Mouse (Mus musculus) monocyte, adult 5-6 weeks (primary cell): Measurements from ENCODE around the gene Prkce. TPM values are rescaled to one million over a fixed set of nuclear protein-coding genes. Genes with fewer than 3 reads are reported as not detected.

Source experiments
- ATAC-seq: fragments of 153-309, 156-312 bp; replicated peaks from 2 replicates; pipeline ENCODE4 v1.8.0; 2017; ENCODE audit warnings: mild to moderate bottlenecking; ENCODE audit not compliant: low TSS enrichment, insufficient number of reproducible peaks, severe bottlenecking, poor library complexity, low FRiP score
- total RNA-seq: library from RNA; stranded (forward); fragments of 200-1000, 200-491, 200-594 nt; gene quantifications from 3 replicates; pipeline ENCODE4 v1.2.3, GENCODE M21; 2017

The Prkce gene
- total RNA-seq, 1 experiment from 2014 or later = 21.1 TPM

DNA sequence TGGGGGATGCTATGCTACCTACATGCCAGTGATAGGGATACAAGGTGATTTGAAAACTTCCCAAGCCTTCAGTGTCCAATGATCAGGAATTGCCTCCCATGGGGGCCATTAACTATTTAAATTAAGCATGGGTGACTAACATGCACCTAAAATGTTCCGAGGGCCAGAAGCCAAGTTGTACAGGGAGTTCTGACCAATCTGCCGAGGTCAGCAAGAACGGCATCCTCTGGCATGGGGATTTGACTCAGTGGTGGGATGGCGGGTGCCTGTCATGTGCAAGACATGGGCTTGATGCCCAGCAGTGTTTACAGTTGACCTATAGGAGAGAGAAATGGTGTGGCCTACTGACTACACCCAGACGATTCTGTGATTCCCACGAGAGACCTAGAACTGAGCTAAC lies 482.7 kb downstream of the Prkce start:
- ATAC-seq = no peak

DNA sequence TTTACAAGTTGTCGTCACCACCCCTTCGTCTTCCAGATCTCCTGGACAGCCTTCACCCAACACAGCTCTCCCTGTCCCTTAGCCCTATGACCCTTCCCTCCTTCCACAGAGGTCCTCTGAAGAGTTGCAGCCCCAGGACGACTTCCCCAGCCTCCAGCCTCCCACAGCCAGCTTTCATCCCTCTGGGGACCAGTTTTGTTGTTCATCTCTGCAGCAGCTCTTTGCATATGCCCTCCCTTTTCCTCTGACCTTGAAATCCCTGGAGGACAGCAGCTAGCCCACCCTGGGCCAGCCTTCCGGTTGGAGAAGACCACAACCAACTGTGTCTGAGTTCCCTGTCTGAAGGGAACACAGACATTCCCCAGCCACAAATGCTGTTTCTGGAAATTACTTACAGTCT lies 483.5 kb downstream of the Prkce start:
- ATAC-seq = no peak

DNA sequence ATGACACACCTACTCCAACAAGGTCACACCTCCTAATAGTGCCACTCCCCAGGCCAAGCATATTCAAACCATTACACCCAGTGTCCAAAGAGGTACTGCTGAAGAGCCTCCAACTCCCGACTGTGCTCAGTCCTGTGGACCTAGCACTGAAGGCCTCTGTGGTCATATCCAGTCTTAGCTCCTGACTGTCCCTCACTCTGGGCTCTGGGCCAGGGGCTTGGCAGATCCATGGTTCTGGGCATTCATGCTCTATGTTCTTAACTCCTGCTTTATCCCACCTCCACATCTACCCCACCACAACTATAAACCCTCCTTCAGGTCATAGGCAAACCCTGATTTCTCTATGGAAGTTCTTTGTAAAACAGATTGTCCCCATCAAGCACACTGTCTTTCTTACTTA lies 485.2 kb downstream of the Prkce start:
- ATAC-seq = no peak

DNA sequence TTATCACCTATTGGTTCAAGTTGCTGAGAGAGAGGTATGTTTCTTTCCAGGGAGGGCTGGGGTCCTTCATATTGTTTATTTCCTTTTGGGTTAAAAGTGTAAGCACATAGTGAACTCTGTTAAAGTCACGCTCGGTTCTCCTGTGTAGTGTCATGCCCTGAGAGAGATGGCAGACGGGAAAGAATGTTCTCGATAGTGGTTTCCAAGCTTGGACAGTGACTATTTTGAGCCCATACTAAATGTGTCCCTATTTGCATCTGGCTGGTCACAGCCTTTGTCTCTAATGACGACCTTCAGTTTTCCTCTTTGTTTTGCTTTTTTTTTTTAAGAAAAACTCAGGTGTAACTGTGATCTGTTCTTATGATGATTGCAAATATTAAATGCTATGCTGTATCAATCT lies 488.8 kb downstream of the Prkce start:
- ATAC-seq = no peak

DNA sequence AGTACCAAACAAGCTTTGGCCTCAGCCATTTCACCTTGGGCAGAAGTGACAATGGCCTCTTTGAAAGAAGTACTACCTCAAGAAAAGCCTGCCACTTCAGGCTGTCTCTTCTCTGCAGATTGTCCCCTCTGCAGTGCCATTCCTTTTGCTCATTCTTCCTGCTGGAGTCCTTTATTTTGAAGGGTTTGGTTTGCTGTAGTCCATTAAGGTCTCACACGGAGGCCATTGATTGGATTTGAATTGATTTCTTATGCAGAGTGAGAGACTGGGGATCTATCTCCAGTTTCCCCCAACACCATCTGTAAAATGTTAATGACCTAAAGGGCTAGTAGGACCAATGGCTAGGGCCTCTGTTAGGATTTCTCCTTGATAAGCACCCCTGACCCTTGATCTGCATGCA lies 494.7 kb downstream of the Prkce start:
- no peak for ATAC-seq

DNA sequence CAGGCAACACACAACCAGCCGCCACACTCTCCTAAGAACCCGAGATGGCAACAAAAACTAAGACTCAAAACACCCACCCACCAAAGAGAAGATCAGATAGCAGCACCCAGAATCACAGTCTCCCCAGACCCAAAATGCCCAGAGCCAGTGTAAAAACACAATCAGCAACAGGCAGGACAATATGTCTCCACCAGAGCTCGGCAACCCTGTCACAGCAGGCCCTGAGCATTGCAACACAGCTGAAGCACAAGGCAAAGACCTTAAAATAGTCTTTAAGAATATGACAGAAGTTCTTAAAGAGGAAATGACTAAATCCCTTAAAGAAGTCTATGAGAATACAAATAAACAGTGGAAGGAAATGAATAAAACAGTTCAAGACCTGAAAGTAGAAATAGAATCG lies 495.9 kb downstream of the Prkce start:
- peak; percentile 63; the same call in 1 of the 2 replicates for ATAC-seq

DNA sequence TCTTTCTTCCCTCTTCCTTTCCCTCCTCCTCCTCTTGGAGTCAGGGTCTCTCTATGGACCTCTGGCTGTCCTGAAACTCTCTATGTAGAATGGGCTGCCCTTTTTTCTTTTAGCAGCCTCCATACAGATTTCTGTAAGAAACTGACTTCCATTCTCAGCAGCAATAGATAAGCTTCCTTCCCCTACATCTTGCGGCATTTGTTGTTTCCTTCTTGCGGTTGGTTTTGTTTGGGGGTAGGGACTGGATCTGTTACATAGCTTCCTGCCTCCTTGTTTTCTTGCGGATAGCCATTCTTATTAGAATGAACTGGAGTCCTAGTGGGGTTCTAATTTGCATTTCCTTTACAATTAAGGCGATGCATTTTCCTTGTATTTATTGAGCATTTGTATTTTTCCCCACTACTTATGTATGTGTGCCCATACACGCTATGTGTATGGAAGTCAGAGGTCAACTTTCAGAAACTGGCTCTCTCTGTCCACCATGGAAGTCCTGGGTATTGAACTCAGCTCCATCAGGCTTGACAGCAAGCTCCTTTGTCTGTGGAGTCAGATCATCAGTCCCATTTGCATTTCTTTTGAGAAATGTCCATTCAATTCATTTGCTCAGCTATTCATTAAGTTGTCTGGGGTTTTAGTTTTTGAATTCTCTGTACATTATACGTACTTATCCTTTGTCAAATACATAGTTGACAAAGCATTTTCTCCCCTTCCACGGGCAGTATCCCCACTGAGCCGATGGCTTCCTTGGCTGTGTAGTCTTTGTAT lies 500.4 kb downstream of the Prkce start:
- ATAC-seq = no peak

DNA sequence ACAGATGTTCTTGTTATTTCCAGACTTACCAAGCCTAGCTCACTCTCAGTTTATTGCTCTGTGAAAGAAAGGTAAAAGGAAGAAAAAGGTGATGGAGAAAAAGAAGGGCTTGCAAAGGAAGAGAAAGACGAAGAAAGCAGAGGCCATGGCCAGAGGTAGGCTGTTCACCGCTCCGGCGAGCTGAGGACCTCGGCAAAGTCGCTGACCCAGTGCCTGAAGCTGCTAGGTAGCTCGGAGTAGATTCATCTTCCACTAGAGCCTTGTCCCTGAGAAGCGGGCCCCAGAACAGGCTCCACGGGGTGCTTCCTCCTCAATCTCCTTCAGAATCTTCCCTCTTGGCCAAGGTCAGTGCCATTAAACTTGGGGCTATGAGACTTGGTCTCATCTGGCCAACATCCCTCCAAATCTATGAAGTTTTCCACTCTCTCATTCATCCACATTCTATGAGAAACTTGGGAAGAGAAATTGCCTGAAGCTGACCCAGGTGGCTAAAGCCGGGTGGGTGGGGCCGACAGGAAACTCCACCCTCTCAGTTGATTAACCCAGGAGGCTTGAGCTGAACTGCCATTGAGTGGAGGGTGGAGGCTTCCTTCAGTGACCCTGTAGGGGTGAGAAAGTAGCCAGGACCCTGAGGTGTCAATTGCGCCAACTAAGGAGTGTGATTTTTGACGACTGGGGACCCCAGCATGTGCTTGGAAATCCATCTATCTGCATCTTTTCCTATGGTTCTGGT lies 502.2 kb downstream of the Prkce start:
- ATAC-seq = no peak

DNA sequence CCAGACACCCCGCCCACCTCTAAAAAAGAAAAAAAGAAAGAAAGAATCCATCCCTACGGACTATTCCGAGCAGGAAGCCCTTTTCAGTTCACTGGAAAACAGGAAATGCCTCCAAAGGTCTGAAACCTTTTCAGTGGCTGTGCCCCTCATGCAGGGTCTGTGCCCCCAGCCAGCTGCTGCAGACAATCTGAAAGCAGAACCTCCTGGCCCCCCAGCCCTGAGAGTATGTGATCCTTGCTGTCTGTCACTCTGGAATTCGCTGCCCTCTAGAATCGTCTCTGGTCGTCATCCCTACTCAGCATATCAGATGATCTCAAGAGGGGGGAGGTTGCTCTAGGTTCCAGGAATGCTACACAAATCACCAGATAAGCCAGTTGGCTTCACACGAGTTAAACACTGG lies 503.1 kb downstream of the Prkce start:
- ATAC-seq = no peak

DNA sequence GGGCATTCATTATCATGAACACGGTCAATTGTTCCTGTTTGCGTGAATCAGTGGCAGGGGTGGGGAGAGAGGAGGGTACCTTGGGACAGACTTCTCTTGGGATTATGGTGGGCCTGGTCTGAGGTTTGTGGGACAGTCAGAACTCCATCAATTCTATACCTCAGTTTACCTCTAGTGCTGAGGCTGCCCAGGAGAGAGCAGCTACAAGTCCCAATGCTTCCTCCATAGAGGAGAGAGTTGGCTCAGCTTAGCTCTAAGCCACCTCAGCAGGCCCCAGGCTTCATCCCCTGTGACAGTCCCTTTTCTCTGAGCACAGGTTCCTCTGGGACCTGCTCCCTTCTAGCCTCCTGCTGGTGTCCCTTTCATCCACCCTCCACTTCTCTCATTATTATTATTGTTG lies 507.4 kb downstream of the Prkce start:
- no peak for ATAC-seq

DNA sequence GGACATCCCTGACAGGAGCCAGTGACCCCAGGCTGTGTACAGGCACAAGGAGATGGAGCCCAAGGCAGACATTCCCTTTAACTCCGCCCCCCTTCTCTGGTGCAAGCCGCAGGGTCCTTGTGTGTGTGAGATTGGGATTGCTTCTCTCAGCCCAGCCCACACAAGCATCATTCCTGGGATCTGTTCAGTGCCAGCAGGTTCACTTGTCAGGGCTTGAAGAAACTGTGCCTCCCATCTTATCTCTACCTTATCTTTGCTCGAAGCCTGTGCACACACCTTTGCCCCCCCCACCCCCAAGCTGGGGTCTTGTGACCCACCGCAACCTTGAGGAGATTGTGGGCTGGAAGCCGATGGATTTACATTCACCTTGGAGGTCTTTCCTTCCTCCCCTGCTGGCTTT lies 508.8 kb downstream of the Prkce start:
- ATAC-seq = no peak

DNA sequence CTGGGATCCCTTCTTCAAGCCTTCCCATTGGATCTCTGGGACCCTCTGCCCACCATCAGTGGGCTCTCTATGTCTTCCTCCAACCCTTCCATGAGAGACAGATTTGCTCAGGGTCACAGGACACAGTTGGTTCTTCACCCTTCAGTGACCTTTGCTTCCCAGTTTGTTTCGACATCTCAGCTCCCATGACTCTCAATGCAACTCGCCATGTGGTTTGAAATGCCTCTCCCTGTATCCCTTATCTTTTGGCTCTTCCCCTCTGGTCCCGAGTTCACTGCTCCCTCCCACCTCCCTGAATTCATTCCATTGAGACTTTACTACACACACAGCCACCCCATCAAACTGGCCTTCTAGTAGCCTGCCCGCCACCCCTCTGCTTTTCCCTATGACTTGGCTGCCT lies 509.3 kb downstream of the Prkce start:
- ATAC-seq = no peak

DNA sequence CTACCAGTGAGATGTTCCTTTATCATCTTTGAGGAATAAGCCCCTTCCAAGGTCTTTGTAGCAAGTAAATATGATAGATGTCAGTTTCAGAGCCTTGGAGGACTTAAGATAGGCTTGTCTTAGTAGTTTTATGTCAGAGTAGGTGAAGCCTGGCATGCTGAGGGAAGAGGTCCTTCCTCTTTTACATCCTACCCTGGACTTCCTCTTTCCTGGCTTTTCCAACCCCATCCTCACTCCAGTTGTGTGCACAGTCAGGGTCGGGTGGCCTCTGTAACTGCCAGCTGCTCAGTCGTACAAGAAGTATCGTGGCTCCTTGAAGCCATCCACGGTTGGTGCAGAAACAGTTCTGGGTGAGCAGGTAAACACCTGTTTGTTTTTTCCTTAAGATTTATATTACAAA lies 517.7 kb downstream of the Prkce start:
- 0 out of 2 replicates have a peak, but pooled peaks have one; percentile 17 for ATAC-seq

DNA sequence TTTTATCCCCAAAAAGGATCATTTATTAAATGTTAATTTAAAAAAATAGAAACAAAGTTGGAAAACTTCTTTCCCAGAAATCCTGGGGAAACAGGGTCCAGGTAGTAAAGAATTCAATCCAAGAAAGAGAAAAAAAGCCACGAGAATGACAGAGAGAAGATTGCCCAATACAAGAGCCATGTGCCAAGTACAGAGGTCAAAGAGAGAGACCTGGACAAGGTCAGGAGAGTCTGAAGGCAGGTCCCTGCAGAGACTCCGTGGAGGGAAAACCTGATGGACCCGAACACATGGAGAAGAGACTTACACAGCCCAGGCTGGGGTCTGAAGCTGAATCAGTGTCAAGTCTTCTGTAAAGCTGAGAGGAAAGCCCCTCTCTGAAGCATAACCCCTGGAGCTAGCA lies 519.4 kb downstream of the Prkce start:
- ATAC-seq = no peak

DNA sequence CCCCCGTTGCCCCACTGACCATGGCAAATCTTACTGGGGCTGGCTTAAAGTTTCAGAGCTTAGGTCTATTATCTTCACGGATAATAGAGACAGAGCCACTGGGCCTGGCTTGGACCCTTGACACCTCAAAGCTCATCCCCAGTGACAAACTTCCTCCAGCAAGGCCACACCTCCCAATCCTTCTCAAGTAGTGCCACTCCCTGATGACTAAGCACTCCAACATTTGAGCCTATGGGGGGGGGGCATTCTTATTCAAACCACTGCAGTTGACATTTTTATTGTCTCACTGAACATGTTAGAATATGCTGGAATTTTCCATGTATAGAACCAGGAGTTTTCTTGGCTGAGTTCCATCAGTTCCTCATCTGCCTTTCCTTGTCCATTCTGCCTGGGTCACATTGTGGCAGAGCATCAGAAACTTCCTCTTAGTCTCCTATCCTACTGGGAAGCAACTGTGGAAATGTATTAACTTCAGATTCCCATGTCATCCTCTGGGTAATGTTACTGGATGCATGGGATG lies 523.3 kb downstream of the Prkce start:
- no peak for ATAC-seq

DNA sequence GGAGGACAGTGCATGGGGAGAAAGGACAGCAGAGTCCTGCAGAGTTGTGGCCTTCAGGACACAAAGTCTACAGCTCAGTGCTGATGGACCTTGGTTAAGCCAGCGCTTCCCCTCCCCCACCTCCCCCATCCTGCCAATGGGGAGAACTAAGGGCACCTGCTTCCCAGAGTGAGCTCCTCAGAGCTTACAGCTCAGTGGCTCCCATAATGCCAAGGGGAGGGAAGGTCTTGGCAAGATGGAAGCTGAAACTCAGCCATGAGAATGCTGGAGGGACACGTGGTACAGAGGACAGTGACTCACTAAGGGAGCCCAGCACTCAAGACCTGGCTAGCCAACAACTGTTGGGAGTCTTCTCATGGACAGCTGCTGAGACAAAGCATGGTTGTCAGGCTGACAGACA lies 530.2 kb downstream of the Prkce start:
- no peak for ATAC-seq

DNA sequence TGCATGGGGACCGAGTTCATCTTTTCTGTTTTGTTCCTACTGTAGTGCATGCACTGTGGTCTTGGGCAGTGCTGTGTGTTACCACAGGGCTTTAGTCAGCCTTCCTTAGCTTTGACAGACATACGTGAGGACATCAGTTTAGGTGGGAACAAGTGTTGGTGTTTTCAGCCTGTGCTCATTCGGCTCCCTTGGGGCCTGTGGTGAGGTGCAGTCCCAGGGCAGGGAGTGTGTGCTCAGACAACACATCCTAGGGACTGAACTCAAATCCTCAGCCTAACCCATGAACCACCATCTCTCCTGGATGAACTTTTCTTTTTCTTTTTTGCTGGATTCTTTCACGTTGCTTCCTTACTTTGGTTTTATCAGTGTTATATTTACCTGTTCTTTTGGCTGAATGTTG lies 535.8 kb downstream of the Prkce start:
- ATAC-seq = no peak

DNA sequence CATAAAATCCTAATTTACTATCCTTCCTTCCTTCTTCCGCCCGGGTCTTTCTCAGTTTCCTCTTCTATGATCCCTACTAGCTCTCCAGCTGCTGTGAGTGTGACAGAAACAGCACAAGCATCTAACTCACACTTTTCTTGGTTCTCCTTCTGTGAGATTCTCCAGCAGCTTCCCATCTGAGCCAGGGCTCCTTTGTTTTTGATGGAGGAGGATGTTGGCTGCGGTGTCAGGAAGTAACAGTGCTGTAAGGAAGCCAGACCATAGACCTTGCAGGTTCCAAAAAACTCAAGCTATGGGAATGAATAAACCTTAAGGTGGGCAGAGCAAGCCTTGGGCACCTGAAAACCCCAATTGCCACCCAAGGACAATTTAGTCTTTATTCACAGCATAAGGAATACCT lies 537.7 kb downstream of the Prkce start:
- ATAC-seq = no peak

DNA sequence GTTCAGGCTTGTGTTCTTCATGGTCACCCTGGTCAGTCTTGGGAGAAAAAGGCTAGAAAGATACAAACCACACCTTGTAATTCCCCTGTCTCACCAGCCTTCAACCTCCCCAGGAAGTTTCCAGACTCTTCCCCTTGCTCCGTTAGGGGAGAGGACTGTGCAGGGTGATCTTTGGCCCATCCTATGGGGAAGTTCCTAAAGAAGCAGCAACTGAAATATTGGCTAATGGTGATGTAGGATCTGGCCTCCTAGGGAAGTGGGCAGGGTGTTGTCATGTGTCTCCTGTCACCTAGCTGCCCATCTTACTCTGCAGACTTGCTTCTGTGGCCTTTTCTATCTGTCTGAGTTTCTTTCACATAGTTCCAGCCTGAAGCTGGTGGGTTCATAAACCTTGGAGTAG lies 538.9 kb downstream of the Prkce start:
- ATAC-seq = no peak
